Mouse (Mus musculus): Measurements from ENCODE around the gene Gm7233.
"Not testable (repeated sequence)": the region's sequence is repeated elsewhere in the genome, so short reads cannot be mapped to it uniquely, and the experiment has no call there.

Gm7233 gene

DNA sequence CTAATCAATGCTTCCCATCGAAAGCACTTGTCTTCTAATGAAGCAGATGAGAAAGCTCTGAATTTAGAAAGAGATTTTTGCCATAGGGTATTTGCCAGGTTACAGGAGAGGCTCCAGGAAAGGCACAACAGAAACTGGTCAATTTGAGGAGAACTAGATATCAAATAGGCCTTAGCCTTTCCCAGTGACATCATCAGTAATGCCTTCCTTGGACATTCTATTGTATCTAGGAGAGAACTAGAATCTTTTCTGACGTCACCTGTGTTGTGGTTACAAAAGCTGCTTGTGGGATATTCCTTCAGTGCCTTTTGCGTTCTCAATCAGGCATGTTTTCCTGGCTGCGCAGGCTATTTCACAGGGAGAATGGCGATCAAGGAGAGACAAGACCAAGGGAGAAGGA is at the start of gene Gm7233:
Gene Gm7233 (plus strand): TSS at position 301 of the 400 bp plus-strand sequence.
- not testable (repeated sequence) for DNase-seq (ENCODE audit: extremely low read depth, insufficient read length, low spot score)

- not testable (repeated sequence) for DNase-seq (ENCODE audit: extremely low read depth, insufficient read length, low spot score)
Observed at GRCm38 (mm10) chr14:43167189-43167588, 12.5 kb upstream of the Gm7233 start.

DNA sequence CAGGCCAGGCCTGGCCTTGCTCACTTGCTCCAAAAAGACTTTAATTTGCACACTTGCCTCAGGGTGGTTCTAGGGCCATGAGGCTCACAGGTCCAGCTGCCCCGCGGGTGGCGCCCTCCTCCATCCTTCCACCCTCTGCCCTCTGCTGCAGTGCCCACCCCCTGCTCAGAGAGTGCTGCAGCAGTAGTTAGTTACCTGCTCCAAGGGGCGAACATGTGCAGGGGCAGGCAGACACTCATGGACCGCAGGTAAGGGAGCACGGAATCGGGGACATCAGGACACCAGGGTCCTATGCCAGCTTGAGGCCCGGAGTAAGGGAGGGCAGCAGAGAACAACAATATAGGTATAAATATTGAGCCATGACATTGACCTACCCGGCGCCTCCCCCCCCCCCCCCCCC is 11.7 kb upstream of the Gm7233 start:
- DNase-seq (ENCODE audit: extremely low read depth, insufficient read length, low spot score), result not testable (repeated sequence)

- DNase-seq (ENCODE audit: extremely low read depth, insufficient read length, low spot score), result not testable (repeated sequence)
Observed at GRCm38 (mm10) chr14:43168573-43169170, 11.0 kb upstream of the Gm7233 start.

DNA sequence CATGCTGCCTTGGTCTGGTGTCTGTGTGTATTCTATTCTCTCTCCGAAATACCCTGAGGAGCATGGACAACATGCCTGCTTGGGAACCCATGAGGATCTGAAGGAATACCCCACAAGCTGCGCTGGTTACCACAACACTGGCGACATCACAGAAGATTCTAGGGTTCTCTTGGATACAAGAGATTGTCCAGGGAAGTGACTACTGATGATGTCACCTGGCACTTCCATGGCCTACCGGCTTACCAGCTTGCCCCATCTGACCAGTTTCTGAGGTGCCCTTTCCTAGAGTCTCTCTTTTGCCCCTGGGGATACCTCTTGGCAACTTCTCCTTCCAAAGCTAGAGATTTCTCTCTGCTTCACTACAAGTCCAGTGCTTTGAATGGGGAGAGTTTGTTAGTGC is 55.5 kb downstream of the Gm7233 start, which contains the start of gene Gm8122:
Gene Gm8122 (minus strand): TSS at position 101 of the 400 bp plus-strand sequence.
- DNase-seq (ENCODE audit: extremely low read depth, insufficient read length, low spot score), result not testable (repeated sequence)

Measured in 3134 (cell line).